Mouse (Mus musculus) olfactory bulb, adult 2 months (tissue): Measurements from ENCODE around the gene Wscd1. TPM values are rescaled to one million over a fixed set of nuclear protein-coding genes. Genes with fewer than 3 reads are reported as not detected.

Experiments
- H3K27ac ChIP-seq: fragments of 200-500 bp; 2 replicates; pipeline ENCODE4 v1.5.1; 2012; ENCODE audit warnings: low read depth, low read length; ENCODE audit not compliant: insufficient read depth
- H3K4me1 ChIP-seq: fragments of 200-500 bp; 2 replicates; pipeline ENCODE4 v1.6.1; 2012; ENCODE audit warnings: low read length; ENCODE audit not compliant: control insufficient read depth, insufficient read depth
- H3K4me3 ChIP-seq: fragments of 200-500 bp; 2 replicates; pipeline ENCODE4 v1.5.1; 2012; ENCODE audit warnings: mild to moderate bottlenecking, low read depth, low read length, moderate library complexity; ENCODE audit not compliant: insufficient read depth
- CTCF ChIP-seq: fragments of 200-500 bp; IDR thresholded peaks from 2 replicates; pipeline ENCODE4 v1.5.1; 2012; ENCODE audit warnings: low read depth, mild to moderate bottlenecking, low read length, moderate library complexity; ENCODE audit not compliant: insufficient read depth
- POLR2A ChIP-seq: fragments of 200-500 bp; IDR thresholded peaks from 2 replicates; pipeline ENCODE4 v1.6.1; 2012; ENCODE audit warnings: mild to moderate bottlenecking, low read depth, low read length, moderate library complexity; ENCODE audit not compliant: insufficient read depth
- WGBS: fragments of 180-500 bp; shearing (Covaris S2); methylation state at CpG from one replicate; pipeline ENCODE4 v1.1.7; 2018; 5-methylcytosine and 5-hydroxymethylcytosine counted together
- polyA plus RNA-seq: library from polyadenylated mRNA; stranded (reverse); fragments of >200 nt; gene quantifications from 2 replicates; pipeline ENCODE4 v1.2.4, GENCODE M21; 2012; ENCODE audit warnings: low replicate concordance; ENCODE audit not compliant: missing spikeins, insufficient read depth, insufficient read length

Gene Wscd1
- polyA plus RNA-seq, 1 experiment: not detected

DNA sequence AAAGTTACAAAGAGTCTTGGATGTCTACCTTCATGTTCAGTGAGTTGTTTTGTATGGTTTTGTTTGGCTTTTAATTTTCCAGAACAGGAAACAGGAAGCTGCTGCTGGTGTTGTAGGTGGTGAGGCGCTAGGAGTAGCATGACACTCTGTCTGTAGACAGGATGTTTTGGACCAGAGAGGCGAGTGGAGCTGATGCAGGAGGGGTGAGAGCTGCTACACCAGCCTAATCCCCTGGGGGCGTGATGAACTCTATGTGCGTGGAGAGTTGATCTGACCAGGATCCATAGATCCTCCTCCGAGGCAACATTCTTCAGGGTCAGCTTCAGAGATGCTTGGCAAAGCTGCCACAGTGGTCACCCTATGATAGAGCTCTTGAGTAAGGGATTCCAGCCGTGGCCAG is 25.3 kb downstream of the Wscd1 start:
- Histone ChIP-seq H3K4me3 (no peak overlapping the region), H3K4me1 (peaks cover 19% of the 10 kb centered on the region), H3K27ac (no peak overlapping the region)
- TF ChIP-seq CTCF: no peak
- TF ChIP-seq POLR2A: no peak
- WGBS: 82% methylated on average over 6 of the region's 6 CpGs

DNA sequence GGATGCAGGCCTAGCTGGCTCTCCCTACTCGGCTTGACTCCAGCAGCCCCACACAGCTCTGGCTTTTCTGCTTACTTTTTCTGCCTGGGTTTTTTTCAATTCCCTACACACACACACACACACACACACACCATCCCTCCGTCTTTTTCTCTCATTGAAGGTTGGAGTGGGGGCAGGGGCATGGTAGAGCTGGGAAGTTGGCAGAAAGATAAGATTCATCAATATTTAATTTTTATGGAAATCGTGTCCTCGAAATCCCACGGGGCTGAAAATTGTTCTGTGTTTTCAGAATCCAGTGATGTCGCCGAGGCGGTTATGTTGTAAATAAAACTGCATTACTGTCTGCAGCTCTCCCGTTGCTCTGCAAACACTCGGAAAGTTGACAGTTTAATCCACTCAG is 29.9 kb downstream of the Wscd1 start:
- 63% methylated on average over 10 of the region's 10 CpGs for WGBS
- TF ChIP-seq POLR2A: no peak
- TF ChIP-seq CTCF: no peak
- H3K4me1 ChIP-seq: peaks cover 14% of the 10 kb centered on the region
- no peak overlapping the region for H3K27ac ChIP-seq
- no peak overlapping the region for H3K4me3 ChIP-seq

DNA sequence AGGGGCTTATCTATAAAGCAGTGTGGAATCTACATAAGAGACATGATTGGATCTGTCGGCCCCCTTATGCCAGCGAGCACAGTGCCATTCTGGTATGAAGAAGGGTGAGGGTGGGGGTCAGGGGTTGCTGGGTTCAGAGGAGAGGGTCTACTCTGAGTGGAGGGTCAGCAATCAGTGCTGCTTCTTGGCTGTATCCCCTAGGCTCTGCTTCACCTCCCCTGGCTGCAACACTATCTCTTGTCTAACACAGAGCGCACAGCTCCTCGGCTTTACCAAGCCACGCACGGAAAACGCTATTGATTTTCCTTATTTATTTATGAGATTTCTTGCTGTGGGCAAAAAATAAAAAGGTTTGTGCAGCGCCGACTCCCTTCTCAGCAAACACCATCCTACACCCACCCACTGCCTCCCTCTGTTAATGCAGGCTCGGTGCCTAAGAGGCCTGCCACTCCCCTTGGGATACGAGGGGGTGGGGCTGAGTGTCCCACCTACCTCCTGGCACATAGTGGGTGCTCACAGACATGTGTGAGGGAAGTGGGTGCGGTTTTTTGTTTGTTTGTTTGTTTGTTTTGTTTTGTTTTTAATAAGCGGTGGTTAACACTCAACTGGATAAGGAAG is 32.1 kb downstream of the Wscd1 start:
- no peak overlapping the region for H3K27ac ChIP-seq
- TF ChIP-seq POLR2A: no peak
- no peak for TF ChIP-seq CTCF

DNA sequence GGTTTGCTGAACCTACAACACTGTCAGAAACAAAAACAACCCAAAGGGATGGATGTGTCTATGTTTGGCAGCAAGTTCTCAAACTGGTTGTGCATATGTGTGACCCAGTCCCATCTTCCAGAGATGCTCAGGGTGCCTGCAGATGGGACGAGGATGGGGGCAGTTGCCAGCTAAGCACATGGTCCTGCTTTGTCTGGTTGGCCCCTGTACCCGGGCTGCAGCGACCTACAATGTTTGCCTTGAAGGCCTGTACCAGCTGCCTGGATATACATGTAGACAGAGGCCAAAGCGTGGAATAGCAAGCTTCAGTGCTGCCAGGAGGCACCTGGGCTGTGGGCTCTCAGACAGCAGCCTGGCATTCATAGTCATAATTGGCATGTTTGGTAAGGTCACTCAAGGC is 35.8 kb downstream of the Wscd1 start:
- TF ChIP-seq POLR2A (no peak), CTCF (no peak)
- Histone ChIP-seq H3K4me1 (peaks cover 10% of the 10 kb centered on the region), H3K27ac (no peak overlapping the region), H3K4me3 (no peak overlapping the region)
- 79% methylated on average over 4 of the region's 4 CpGs for WGBS

More for the DNA sequence above, 32.1 kb downstream of the Wscd1 start:
- Histone ChIP-seq H3K4me1 (peaks cover 10% of the 10 kb centered on the region), H3K4me3 (no peak overlapping the region)
- WGBS: 70% methylated on average over 13 of the region's 13 CpGs

DNA sequence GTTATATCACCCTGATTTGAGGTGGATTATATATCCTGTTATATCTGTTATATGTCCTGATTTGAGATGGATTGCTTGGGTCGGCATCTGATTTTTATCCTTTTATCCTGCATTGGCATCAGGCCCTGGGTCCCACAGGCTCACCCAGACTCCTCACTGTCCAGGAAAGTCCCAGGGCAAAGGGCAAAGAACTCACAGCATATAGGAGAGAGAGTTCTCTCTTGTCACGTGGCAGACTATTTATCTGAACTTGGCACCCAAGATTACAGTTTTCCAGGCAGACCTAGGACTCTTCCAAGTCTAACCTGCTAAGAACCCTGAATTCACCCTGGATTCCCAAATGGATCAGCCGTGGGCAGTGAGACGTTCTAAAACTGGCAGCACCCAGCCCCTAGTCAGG is 38.5 kb downstream of the Wscd1 start:
- no peaks in the 10 kb centered on the region for H3K4me1 ChIP-seq
- H3K4me3 ChIP-seq: no peak overlapping the region
- TF ChIP-seq POLR2A (no peak), CTCF (no peak)
- WGBS: 86% methylated on average over 4 of the region's 4 CpGs
- no peak overlapping the region for H3K27ac ChIP-seq

DNA sequence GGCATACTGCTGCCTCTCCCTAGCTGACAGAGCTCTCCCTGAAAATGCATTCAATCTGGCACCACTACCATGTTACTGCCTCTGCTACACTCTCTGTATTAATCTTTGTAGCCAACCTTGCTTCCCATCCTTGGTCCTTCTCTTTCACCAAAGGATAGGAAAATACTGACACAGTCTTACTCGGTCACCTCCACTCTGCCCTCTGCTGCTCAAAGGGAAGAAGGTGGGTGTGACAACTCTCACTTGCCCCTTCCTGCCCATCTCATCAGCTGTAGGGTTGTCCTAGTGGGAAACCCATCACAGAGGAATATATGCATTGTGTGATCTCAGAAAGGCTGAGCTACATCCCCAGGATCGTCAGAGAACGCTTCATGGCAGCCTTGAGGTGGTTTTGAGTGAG is 40.5 kb downstream of the Wscd1 start:
- 82% methylated on average over 3 of the region's 3 CpGs for WGBS
- Histone ChIP-seq H3K4me3 (no peak overlapping the region), H3K27ac (no peak overlapping the region), H3K4me1 (no peaks in the 10 kb centered on the region)
- TF ChIP-seq CTCF: no peak
- TF ChIP-seq POLR2A: no peak

DNA sequence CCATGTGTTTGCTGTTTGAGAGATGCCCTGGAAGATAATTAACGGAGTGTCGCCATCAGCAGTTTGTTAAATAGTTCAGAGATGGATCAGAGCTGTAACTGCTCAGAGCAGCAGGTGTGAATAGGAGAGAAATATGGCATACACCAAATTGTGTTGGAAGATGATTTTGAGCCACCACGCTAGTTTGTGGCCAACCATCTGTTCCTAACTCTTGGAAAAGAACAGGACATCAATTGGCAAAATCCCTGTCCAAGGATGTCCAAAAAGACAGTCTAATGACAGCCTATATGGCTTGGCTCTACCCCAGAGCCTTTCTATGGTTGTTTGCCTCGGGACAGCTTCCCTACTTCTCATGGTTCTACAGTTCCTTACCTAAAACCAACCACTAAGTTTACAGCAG is 49.5 kb downstream of the Wscd1 start:
- TF ChIP-seq POLR2A (no peak), CTCF (no peak)
- Histone ChIP-seq H3K27ac (no peak overlapping the region), H3K4me1 (no peaks in the 10 kb centered on the region), H3K4me3 (no peak overlapping the region)
- WGBS: 92% methylated on average over 4 of the region's 4 CpGs

DNA sequence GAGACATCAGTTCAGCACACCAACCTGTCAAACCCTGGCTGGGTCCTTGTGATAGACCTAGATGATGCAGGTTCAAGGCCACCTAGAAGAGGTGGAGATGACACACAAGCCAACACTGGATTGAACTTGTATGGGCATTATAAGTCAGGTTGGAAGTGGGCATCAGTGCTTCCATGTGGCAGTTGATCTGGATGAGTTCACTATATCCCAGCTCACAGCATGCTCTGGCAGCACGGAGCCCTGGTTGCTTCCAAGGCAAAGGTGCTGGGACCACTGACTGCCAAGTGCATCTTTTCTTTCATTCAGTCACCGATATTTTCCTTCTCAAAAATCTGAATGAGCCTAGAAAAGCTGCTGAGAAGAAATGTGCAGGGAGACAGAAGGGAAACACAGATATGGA is 58.8 kb downstream of the Wscd1 start:
- H3K4me3 ChIP-seq: no peak overlapping the region
- H3K4me1 ChIP-seq: no peaks in the 10 kb centered on the region
- no peak overlapping the region for H3K27ac ChIP-seq
- WGBS: 86% methylated on average over 2 of the region's 2 CpGs
- TF ChIP-seq CTCF: no peak

DNA sequence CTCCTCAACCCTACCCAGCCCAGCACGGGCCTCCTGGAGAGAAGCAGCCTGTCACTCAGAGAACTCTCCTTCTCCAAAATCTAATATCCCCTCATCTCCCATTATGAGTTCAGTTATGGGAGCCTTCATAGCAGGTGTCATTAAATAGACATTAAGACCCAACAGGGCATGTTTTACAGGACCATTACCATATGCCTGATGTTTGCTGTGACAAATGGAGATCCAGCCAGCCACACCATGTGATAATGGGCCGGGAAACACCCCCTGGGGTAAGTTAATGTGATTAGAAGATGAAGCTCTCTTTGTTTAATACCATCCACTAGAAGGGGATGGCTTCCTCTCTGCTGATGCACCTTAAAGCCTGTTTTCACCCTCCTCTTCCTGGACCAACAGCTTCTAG is 62.1 kb downstream of the Wscd1 start:
- Histone ChIP-seq H3K4me1 (peaks cover 4% of the 10 kb centered on the region; the same call in 1 of the 2 replicates), H3K4me3 (no peak overlapping the region), H3K27ac (no peak overlapping the region)
- no peak for TF ChIP-seq CTCF
- TF ChIP-seq POLR2A: no peak
- 73% methylated on average over 2 of the region's 2 CpGs for WGBS

DNA sequence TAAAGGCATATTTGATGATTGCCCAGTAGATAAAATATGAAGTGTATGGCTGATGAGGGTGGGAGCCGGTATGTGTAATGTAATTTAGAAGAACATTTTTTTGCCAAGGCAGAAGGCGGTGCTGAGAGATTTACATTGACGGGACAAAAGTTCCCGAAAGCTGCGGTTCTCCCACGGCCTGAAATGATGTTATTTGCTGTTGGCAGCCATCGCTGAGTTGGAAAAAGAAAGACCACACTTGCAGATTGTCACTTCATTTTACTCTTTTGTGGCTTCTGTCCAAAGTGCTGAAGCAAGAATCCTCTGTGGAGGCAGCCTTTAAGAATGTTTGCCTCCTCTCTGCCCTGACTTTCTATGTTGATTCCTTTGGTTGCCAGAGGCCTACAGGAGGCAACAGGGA is 63.2 kb downstream of the Wscd1 start:
- Histone ChIP-seq H3K27ac (no peak overlapping the region), H3K4me3 (no peak overlapping the region), H3K4me1 (peaks cover 4% of the 10 kb centered on the region; the same call in 1 of the 2 replicates)
- 86% methylated on average over 7 of the region's 7 CpGs for WGBS
- TF ChIP-seq POLR2A (no peak), CTCF (no peak)
